Mouse (Mus musculus) kidney, adult 11 months (tissue): ENCODE measurements around the gene Erlec1.

ENCODE experiments used
- DNase-seq: peaks from one replicate; pipeline ENCODE4 v3.0.0; 2022

Gene Erlec1

DNA sequence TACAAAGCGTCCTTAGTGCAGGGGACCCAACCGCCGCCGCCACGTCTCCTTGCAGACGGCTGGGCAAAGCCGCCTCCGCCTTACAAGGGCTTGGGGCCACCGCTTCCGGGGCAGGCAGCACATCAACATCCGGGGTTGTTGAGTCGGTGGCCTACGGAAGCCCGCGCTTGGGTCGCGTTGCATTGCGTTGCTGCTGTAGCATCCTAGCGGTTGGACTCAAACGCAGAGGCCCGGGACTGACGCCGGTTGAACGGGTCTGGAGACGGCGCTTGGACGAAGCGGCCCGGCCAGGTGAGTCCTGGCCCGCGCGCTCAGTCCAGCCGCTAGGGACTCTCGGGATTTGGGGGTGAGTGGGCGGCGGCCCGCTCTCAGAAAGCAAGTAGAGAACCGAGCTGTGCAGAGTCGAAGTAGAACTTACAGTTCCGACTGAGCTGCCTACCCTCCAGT is at the start of gene Erlec1:
Gene Erlec1 (minus strand): TSS at position 57 of the 447 bp plus-strand sequence.
- DNase-seq, result peak; percentile 84

DNA sequence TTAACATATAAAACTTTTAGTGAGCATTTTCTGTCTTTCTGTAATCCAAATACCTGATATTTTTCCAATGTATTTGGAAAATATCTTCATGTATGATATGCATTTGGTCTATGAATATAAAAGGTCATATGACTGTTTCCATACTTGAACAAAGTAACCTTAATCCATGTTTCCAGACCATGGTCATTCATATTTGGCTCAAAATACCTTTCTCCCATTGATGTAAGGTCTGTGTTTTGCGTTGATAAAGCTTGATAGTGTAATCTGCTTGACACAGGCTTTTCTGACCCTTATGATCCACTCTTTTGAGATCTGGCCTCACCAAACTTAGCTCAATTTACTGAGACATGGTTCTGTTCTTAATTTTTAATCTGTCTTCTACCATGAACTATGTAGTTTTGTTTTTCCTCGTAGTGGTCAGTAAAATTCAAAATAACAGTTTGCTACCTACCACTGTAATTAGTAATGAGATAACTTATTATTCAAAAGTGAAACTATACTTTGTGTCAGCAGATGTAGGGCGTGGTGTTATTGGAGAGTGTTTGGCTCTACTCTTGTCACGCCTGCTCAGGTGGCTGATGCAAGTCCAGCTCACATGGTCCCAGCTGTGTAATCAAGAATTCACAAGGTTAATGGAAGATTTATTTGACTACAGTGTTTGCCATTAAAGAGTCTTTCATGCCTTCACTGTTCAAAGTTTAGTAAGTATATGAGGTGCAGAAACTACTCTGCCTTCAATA is 47.2 kb upstream of the Erlec1 start:
- DNase-seq, result no peak

DNA sequence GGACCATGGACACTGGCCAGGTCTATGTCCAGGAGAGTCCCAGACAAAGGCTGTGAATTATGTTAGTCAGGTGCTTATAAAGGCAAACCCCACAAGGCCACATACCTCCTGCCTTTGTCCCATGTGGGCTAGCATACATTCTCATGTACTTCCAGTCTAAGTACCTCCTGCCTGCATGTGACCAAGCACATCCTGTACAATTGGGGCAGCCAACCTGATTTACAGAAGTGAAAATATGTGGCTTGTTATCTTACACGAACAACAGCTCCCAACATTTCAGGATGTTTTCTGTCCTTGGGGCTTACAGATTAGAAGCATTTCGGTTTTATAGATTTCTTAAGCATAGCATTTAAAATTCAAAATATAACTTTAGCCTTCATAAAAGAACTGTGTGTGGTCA is 45.9 kb upstream of the Erlec1 start:
- DNase-seq, result no peak

DNA sequence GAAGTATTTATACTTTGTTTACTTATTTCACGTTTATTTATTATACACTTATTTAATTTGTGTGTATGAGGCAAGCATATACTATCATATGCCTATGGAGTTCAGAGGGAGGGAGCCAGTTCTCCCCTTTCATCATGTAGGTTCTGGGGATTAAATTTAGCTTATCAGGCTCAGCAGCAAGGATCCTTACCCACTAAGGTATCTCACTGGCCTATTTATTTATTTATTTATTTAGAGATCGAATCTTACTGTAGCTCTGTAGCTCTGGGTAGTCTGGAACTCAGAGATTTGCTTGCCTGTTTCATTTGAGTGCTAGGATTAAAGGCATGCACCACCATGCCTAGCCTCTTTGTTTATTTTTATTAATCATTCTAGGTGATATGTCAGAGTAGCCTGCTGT is 44.6 kb upstream of the Erlec1 start:
- no peak for DNase-seq

DNA sequence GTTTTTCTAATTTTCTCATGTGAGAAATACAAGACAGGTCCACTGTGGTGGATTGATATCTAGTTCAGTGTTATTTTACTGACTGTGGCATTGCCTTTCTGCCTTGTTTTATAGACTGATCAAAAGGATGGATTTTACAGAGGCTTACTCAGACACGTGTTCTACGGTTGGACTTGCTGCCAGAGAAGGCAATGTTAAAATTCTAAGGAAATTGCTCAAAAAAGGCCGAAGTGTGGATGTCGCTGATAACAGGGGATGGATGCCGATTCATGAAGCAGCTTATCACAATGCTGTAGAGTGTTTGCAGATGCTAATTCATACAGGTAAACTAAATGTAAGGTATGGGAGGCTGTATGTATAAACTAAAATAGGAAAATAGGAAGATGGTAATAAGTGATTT is 44.1 kb upstream of the Erlec1 start:
- DNase-seq, result no peak

DNA sequence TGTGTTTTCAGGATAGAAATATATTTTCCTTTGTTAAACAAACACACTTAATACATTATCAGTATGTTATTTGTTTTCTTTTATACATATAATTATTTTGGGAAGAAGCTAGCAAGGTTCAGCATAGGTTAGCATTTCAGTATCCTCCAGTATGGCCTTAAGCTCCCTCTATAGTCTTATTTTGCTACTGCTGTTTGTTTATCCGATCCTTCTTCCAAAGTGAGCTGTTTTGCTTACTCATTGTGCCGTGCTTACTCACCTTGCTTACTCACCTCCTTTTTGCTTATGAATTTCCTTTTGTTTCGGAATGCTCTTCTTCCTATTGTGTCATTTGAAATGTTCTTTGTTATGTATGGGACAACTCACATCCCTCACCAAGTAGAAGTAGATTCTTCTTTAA is 42.5 kb upstream of the Erlec1 start:
- no peak for DNase-seq

DNA sequence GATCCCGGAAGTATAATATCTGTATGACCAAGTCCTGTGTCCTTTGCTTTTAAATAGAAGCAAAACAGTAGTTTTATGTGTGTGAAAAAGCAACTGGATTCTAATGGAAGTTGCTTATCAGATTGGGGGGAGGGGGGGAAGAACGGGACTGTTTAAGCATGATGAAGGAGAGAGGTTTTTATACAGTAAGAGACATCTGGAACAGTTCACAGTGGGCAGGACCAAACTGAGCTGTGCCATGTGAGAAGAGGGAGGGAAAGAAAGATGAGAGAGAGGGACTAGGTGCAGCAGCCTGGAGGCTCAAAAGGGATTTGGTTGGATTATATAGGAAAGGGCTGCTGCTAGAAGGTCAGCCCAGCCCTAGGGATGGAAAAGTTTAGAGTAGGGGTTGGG is 32.5 kb upstream of the Erlec1 start:
- peak; percentile 6 for DNase-seq

DNA sequence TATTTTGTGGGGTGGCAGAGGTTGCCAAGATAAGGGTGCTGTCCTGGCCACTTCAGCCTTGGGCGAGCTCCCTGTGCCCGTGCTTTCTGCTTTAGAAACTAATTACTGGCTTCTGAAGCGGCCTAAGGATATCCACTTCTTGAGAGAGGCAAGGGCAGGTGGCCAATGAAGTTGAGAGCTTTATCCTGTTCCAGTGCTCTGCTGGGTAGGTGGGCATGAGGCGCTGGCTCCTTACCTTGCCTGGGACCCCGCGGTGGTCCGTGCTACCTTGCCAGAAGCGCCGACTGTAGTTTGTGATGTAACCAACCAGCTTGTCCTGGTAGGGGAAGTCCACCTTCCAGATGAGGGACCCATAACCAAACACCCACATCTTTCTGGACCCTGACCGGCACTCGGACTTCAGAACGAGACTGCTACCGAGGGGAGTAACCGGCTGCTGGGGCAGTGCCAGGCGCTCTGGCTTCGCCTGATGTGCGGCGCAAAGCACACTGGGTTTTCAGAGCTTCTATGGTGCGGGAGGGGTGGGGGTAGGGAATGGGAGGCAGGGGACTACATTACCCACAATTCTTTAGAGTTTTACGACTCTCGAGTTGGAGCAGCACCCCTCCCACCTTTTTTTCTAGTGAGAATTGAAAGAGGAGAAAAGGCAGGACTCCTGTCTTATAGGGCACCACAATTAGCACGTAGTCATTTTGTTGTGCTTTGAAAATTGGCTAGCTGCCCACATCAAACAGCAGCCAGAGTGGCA is 31.9 kb upstream of the Erlec1 start, which contains the start of gene Chac2:
Gene Chac2 (minus strand): TSS at position 474 of the 748 bp plus-strand sequence.
- peak; percentile 94 for DNase-seq

DNA sequence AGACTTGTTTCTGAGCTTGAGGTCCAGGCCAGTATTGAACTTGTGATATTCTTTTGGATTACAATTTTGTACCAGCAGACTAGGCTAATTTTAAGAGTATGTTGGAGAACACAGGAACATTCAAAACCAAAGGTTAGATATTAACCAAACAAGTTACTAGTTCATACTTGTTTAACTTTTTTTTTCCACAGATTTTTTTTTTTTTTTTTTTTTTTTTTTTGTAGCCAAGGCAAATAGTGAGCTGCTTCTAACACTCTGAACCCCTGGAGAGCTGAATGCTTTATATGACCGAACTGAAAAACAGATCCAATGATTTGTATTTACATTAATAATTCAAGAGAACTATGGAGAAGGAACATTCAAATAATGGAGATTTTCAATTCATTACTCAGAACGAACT is 31.1 kb upstream of the Erlec1 start:
- no peak for DNase-seq

DNA sequence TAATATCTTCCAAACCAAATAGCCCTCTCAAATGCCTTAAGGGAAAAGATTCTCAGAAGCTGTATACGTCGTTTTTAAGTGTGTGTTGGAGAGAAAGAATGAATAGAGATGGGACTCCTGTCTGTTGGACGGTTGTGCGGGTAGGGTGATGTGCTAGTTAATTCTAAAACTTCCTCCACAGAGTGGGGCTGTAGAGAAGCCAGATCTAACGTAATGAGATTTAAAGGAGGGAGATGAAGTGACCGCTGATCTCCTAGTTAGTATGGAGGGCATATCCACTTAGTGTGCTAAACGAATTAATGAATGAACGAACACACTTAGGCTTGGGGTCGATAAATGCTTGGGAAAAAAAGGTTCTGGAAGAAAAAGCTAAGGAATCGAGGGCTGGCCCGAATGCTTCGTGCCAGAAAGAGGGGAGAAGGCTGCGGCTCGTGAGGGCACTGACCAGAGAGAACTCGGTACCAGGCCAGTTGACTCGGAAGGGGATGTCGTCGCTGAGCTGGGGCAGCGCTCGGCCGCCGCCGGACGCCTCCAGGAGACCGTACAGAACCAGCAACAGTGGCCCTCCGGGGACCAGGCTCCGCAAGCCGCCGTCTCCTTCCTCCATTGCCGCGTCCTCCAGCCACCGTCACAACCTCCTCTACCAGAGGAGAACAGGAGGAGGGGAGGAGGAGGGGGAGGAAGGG is 523 bp downstream of the Erlec1 start:
- peak; percentile 40 for DNase-seq

DNA sequence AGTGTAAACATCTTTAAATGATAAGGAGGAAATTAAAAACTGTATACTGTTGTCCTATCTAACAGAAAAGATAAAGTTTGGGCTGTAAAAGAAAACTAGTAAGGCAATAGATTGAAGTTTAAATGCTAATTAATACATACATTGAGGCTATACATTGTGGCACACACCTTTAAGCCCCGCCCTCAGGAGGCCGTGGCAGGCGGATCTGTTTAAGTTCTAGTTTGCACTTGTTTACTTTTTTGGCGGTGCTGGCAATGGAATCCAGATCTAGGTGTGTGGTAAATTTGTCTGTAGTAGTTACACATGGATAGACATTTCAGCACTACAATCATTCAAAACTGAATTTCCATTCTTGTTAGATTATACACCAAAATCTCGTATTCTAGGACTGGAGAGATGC is 1.3 kb downstream of the Erlec1 start:
- no peak for DNase-seq

DNA sequence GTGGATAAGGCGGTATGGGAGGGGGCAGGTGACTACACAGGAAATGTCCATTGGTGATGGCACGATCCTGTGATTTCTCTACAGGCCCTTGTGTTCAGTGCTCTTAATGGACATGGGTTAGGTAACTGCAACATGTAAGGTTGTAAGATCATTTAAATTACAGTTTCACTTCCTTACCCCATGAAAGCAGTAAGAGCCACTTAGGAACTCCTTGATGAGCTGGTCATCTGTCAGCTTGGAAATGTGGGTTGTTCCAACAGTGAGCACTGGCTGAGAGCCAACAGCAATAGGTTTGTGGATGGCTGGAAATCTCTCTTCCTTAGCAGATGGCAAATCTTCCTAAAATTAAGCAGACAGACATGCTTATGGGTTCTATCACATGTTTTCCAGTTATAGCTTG is 10.6 kb downstream of the Erlec1 start:
- DNase-seq, result no peak

DNA sequence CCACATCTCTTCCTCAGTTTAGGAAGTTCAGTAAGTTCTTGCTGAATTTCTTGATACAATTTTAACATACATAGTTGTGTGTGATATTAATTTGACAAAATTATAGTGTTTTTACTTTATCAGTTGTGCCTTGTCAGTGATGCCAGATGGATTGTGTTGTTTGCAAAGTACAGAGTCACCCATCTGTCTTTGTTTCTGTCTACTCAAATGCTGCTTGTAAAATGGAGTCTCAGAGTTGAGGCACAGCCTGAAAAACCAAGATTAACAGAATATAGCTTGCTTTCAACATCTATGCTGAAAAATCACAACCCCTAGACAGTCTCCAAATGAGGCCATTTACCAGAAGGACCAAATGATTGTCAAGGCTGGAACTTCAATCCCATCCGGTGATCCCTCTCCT is 25.6 kb downstream of the Erlec1 start:
- DNase-seq, result no peak

DNA sequence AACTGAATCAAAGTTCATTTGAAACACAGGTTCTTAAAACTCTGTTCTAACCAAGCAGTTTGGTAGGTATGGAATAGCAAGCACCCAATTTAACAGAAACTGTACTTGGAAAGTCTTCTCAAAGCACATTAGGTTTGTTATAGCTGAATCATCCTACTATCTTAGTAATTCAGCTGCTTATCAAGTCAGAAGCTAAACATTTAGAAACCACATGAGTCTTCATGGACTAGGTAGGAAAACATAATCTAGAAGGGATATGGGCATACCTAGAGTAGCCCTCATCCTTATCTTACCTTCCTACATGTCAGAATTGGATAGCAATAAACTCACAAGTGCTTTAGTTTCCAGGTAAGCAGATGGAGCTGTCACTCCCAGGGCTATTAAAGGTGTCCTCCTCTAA is 26.1 kb downstream of the Erlec1 start:
- DNase-seq, result no peak

DNA sequence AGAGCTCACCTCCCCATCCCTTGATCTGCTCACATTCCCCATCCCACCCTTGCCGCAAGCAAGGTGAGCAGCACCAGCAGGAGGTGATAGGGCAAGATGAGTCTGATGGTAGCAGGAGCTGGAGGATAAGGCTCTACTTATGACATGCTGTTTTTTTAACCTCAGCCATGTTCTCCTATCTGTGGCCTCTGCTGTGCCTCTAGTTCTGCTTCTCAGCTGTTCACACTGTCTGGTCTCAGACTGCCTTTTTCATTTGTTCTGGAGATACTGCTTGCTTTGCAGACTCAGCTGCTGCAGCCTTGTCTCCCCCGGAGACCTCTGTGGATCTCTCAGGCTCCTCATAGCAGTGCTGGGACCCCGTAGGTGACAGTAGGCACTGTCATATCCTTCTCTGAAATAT is 30.9 kb downstream of the Erlec1 start:
- no peak for DNase-seq

DNA sequence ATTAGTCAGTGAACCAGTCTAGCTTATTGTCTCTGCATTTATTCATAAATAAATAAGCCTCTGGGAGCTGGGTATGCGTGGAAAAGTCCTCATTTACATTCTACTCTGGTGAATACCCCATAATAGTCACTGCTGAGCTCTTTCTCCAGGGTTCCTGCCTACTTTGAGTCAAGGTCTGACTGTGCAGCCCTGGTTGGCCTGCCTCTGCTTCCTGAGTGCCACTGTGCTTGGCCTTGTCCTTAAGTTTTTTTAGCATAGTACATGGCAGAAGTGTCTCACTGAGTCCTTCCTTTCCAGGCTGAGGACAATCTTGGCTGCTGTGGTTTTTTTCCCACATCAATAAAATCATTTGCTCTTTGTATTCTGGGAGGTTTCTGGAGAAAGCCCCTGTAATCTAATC is 33.5 kb downstream of the Erlec1 start:
- DNase-seq, result no peak

DNA sequence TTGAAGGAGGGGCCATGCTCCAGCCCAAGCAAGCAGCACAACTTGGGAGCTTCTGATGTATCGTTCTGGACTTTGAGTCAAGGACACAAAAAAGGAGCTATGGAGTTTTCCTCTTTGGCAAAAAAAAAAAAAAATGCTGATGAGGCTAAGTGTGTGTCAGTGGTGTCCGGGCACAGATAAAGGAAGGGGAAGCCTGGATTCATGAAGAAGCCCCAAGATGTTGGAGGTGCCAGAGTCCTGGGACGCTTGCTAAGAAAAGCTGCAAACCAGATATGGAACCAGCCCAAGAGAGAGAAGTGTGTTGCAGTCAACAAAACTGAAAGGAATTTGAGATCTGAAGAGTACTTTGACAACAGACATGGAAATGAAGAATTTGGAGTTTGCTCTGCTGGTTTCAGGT is 41.8 kb downstream of the Erlec1 start:
- no peak for DNase-seq

DNA sequence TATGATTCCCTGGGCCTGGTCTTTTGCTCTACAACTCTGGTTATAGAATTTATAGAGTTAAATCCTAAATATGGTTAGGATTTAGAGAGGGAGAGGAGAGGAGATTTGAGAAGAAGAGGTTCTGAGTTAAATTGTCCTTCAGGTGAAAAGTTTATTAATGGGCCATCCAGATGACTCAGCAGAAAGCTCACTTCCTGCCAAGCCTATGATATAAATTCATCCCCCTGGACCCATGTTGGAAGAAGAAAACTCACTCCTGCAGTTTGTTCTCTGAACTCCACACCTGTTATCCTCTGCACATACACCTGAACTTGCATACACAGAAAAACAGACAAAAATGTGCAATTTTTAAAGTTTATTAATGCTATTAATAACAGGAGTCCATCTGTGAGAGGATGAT is 54.8 kb downstream of the Erlec1 start:
- no peak for DNase-seq

DNA sequence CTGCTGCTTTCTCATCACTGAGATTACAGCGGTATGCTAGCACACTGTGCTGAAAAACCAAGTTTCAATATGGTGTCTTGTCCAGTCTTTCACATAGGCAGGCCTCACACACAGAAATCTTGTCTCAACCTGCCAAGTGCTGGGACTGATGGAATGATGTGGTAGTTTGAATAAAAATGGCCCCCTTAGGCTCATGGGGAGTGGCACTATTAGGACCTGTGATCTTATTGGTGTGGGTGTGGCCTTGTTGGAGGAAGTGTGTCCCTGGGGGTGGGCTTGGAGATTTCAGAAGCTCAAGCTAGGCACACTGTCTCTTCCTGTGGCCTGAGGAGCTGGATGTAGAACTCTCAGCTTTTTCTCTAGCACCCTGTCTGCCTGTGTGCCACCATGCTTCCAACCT is 57.9 kb downstream of the Erlec1 start:
- no peak for DNase-seq

DNA sequence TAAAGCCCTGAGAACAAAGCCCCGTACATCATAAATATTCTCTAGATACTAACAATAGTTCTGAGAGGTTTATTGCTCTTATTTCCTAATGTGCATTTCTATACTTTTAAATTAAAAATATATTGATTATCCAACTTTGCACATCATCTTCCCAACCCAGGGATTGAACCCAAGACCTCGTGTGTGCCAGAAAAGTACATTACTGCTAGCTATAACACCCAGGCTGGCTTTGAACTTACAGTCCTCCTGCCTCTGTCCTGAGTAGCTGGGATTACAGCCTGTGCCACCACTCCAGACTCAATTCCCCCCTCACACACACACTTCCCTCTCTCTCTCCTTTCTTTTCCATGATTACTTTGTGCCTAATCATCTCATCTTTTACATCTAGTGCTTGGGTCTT is 66.0 kb downstream of the Erlec1 start:
- no peak for DNase-seq

DNA sequence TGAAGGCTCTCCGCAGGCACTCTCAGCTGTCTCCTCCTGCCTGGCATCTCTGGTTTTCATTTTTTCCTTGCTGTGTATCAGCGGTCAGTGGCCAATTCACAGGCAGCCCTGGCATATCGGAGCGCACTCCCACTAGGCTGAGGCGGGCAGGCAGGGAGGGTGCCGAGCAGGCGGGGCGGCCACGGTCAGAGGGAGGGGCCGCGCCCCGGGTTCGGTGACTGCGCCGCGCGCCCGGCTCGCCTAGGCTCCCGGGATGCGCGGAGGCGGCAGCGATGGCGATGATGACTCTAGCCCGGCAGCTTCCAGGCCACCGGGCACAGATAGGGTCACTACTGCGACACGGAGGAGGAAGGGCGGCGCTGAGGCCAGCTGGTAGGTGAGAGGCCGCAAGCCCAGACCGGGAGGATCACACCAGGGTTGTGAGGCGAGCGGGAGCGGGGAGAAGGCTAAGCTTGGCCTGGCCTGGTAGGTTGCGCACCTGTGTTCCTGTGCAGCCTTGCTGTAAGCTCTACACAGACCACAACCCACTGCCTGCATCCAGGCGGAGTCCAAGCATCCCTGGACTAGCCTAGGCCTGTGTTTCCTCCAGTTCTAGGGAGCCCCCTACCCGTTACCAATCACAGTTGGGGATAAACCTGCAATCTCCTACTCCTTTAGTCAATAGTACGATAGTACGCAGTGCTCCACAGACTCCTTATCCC is 68.8 kb downstream of the Erlec1 start, which contains the start of the genes Gpr75 and Asb3:
Gene Gpr75 (plus strand): TSS at position 188 of the 701 bp plus-strand sequence.
Gene Asb3 (plus strand): TSS at position 246 of the 701 bp plus-strand sequence.
- DNase-seq, result peak; percentile 25
